Mouse (Mus musculus): Measurements from ENCODE around the gene Thrap3.

DNA sequence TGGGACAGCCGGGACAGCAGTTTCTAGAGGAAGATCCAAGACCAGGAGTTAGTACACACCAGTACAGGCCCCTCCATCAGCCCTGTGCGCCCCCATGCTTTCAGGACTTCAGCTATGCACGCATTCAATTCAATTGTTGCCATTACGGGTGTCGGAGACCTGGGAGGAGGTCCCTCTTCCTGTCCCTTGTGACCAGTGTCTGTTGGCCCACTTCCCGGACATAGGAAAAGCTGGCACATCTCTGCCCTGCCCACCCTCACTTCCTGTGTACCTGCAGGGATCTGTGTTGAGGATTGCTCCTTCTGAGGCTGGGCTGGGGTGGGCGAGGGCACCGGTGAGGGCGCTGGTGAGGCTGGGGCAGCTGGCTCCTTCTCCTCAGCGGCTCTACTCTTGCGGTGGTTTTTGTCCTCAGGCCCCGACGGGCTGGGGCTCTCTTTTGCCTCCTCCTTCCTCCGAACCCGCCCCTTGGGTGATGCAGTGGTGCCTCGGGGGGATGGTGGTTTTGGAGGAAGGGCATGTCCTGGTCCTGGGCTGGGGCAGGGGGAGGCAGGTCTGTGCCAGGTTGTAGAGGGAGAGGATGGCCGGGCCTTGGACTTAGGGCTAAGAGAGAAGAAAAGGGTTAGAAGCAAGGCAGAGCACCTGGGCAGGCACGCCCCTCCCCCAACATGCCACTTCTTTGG is 32.1 kb upstream of the Thrap3 start:
- TF ChIP-seq CTCF (IDR thresholded peaks at IDR 0.05; ENCODE audit: borderline replicate concordance, insufficient read depth, low read length) (no peak), POLR2A (IDR thresholded peaks at IDR 0.05; ENCODE audit: low read depth, low read length) (no peak)

Data from embryonic fibroblast, embryonic 13.5 days (primary cell).